Mouse (Mus musculus) lung, postnatal 0 days (tissue): ENCODE measurements around the gene Utp6. TPM values are rescaled to one million over a fixed set of nuclear protein-coding genes. Genes with fewer than 3 reads are reported as not detected.
A peak's percentile ranks its signal among the peaks of the same experiment; 100 is the strongest.

ENCODE experiments used
- ATAC-seq: fragments of 200-750 bp; cut with Nextera tagmentation; 2 replicates; pipeline ENCODE4 v1.8.0; 2017; ENCODE audit warnings: moderate library complexity
- DNase-seq: peaks from one replicate; pipeline ENCODE4 v3.0.0-alpha.2; 2016; ENCODE audit warnings: low spot score
- H3K27ac ChIP-seq: fragments of 300-500 bp; sonication (generic); 2 replicates; pipeline ENCODE4 v1.5.1; 2014; ENCODE audit warnings: antibody characterized with exemption, mild to moderate bottlenecking, low read length, mixed read lengths
- H3K27me3 ChIP-seq: fragments of 300-500 bp; sonication (generic); replicated peaks from 2 replicates; pipeline ENCODE4 v1.6.1; 2014; ENCODE audit warnings: low read length, mixed read lengths; ENCODE audit not compliant: insufficient read depth
- H3K36me3 ChIP-seq: fragments of 300-500 bp; sonication (generic); 2 replicates; pipeline ENCODE4 v1.6.1; 2014; ENCODE audit warnings: low read length, mixed read lengths; ENCODE audit not compliant: insufficient read depth
- H3K4me1 ChIP-seq: fragments of 300-500 bp; sonication (generic); 2 replicates; pipeline ENCODE4 v1.6.1; 2014; ENCODE audit warnings: antibody characterized with exemption, low read depth, low read length, mixed read lengths; ENCODE audit not compliant: insufficient read depth
- H3K4me2 ChIP-seq: fragments of 300-500 bp; sonication (generic); replicated peaks from 2 replicates; pipeline ENCODE4 v1.6.1; 2014; ENCODE audit warnings: low read depth, mild to moderate bottlenecking, low read length, moderate library complexity, mixed read lengths
- H3K4me3 ChIP-seq: fragments of 300-500 bp; sonication (generic); 2 replicates; pipeline ENCODE4 v1.5.1; 2014; ENCODE audit warnings: low read depth, low read length
- H3K9ac ChIP-seq: fragments of 300-500 bp; sonication (generic); replicated peaks from 2 replicates; pipeline ENCODE4 v1.6.1; 2014; ENCODE audit warnings: low read depth, mild to moderate bottlenecking
- H3K9me3 ChIP-seq: fragments of 300-500 bp; sonication (generic); 2 replicates; pipeline ENCODE4 v1.6.1; 2016; ENCODE audit warnings: low read length, mixed read lengths
- CTCF ChIP-seq: IDR thresholded peaks from 2 replicates; pipeline ENCODE4 v1.5.1; 2016; ENCODE audit warnings: antibody characterized with exemption, mild to moderate bottlenecking
- EP300 ChIP-seq: IDR thresholded peaks from 2 replicates; pipeline ENCODE4 v1.6.1; 2016; ENCODE audit warnings: antibody characterized with exemption, mild to moderate bottlenecking, control low read depth
- WGBS: fragments of 180-500 bp; shearing (Covaris S2); extraction: QIAGEN DNeasy Blood & Tissue Kit; methylation state at CpG from one replicate; pipeline ENCODE4 v1.1.7; 2014; 5-methylcytosine and 5-hydroxymethylcytosine counted together
- polyA plus RNA-seq: library from polyadenylated mRNA; unstranded; fragments of >200 nt; fragmentation: Nextera tagmentation; extraction: Ambion mirVana; gene quantifications from 2 replicates; pipeline ENCODE4 v1.2.1, GENCODE M21; 2015

Gene Utp6
- polyA plus RNA-seq, 1 experiment from 2014 or later, result 14.9 TPM

- H3K9ac ChIP-seq, result no peak overlapping the region
- no peaks in the 10 kb centered on the region; the same call in 1 of the 2 replicates for H3K4me1 ChIP-seq
- H3K4me2 ChIP-seq, result no peak overlapping the region
- no peak overlapping the region for H3K27ac ChIP-seq
- no peaks in the 10 kb centered on the region for H3K36me3 ChIP-seq
- no peak for DNase-seq
- 95% methylated on average over 1 of the region's 1 CpGs for WGBS
- 0 out of 2 replicates have a peak, but pooled peaks cover 5% of the 10 kb centered on the region for H3K27me3 ChIP-seq
- H3K9me3 ChIP-seq, result no peaks in the 10 kb centered on the region
- H3K4me3 ChIP-seq, result no peak overlapping the region
- TF ChIP-seq EP300 (no peak), CTCF (no peak)
- no peak for ATAC-seq
Measured at GRCm38 (mm10) chr11:79976222-79976621, 14.0 kb upstream of the Utp6 start.

DNA sequence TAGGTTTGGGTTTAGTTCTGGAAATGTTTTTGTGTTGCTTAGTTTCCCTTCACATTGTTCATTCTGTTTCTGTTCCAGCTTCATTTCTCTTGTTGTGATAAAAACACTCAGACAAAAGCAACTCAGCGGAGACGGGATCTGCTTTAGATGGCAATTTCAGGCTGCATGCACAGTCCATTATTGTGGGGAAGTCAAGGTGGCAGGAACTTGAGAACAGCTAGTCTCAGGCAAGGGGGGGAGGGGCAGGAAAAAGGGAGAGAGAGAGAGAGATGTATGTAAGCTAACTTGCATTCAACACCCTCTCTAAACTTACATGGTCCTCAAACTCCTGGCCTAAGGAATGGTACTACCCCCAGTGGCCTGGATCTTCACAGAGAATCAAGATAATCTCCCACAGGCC lies 13.2 kb upstream of the Utp6 start:
- 72% methylated on average over 2 of the region's 2 CpGs for WGBS

DNA sequence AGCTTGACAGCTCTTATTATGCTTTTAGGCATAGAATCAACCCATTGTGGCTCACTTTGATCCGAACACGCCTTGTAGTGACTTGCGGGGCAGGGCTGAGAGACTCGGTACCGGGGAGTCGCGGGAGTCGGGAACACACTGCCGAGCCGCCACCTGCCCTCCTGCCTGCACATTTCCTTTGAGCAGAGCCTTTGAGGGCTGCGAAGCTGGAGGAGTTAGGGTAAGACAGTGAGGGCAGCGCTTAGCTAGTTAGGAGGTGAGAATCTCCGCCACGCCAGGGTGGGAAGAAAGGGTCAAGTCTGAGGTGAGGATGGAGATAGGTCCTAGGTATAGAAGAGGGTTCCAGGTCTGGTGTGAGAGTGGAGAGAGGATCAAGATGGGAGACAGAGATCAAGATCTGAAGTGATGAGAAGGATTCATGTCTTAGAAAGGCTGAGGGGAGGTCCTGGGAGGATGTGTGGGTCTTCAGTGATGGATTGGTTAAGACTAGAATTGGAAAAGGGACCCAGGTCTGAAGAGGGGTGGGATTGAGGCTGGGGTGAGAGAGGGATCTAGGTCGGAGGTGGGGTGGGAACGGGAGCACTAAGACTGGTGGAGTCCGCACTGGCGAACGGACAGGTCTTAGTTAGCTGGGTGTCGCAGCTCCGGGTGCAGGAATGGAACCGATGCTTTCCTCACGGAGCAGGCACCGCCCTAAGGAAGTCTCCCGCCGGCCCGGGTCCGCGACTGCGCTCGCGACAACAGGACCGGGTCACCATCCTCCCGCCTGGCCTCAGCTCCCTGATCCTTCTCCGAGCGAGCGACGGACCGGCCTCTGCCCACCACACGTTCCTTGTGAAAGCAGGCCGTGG lies 11.7 kb upstream of the Utp6 start:
- Histone ChIP-seq H3K4me1 (no peaks in the 10 kb centered on the region; the same call in 1 of the 2 replicates), H3K36me3 (no peaks in the 10 kb centered on the region), H3K4me2 (peak overlapping the region; percentile 73), H3K9ac (0 out of 2 replicates have a peak overlapping the region, but pooled peaks have one; percentile 16), H3K27me3 (0 out of 2 replicates have a peak, but pooled peaks cover 5% of the 10 kb centered on the region), H3K27ac (no peak overlapping the region), H3K4me3 (peak overlapping the region; percentile 45), H3K9me3 (no peaks in the 10 kb centered on the region)
- WGBS, result 2% methylated on average over 39 of the region's 41 CpGs
- TF ChIP-seq CTCF (no peak), EP300 (no peak)
- DNase-seq (peak; percentile 41), ATAC-seq (peak; percentile 56)

More for the DNA sequence above, 13.2 kb upstream of the Utp6 start:
- TF ChIP-seq EP300 (no peak), CTCF (no peak)
- H3K36me3 ChIP-seq, result no peaks in the 10 kb centered on the region
- ATAC-seq, result no peak
- no peaks in the 10 kb centered on the region for H3K9me3 ChIP-seq
- H3K4me2 ChIP-seq, result no peak overlapping the region
- no peak overlapping the region for H3K9ac ChIP-seq
- no peak overlapping the region for H3K27ac ChIP-seq
- no peak for DNase-seq
- H3K27me3 ChIP-seq, result 0 out of 2 replicates have a peak, but pooled peaks cover 5% of the 10 kb centered on the region
- no peak overlapping the region for H3K4me3 ChIP-seq
- no peaks in the 10 kb centered on the region; the same call in 1 of the 2 replicates for H3K4me1 ChIP-seq

DNA sequence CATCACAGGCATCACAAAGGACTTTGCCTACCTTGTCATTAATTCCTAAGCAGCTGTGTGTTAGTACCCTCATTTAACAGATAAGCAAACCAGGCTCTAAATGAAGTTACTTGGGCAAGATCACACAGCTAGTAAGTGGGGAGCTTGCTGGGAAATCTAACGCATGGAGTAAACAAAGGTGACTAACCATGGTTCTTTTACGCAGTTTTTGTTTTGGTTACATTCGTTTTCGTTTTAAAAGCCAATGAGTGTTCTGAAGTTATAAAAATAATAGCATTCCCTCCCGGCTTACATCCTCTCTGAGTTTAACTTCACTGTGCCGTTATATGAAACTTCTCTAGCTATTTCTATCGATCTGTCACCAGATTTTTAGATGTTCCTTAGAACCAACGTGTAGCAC lies 10.9 kb upstream of the Utp6 start:
- H3K4me1 ChIP-seq, result no peaks in the 10 kb centered on the region; the same call in 1 of the 2 replicates
- no peak for ATAC-seq
- H3K4me2 ChIP-seq, result peak overlapping the region; percentile 73
- no peak overlapping the region for H3K9ac ChIP-seq
- 0 out of 2 replicates have a peak, but pooled peaks cover 5% of the 10 kb centered on the region for H3K27me3 ChIP-seq
- no peak overlapping the region for H3K27ac ChIP-seq
- H3K9me3 ChIP-seq, result no peaks in the 10 kb centered on the region
- 13% methylated on average over 8 of the region's 8 CpGs for WGBS
- H3K36me3 ChIP-seq, result no peaks in the 10 kb centered on the region
- H3K4me3 ChIP-seq, result peak overlapping the region; percentile 45
- DNase-seq, result no peak
- TF ChIP-seq CTCF (no peak), EP300 (no peak)

GRCm38 (mm10) chr11:79967752-79968151 lies 5.6 kb upstream of the Utp6 start:
- WGBS, result 71% methylated on average over 10 of the region's 10 CpGs
- TF ChIP-seq CTCF (no peak), EP300 (no peak)
- Histone ChIP-seq H3K4me1 (no peaks in the 10 kb centered on the region), H3K36me3 (no peaks in the 10 kb centered on the region), H3K4me2 (no peak overlapping the region), H3K9me3 (no peaks in the 10 kb centered on the region), H3K4me3 (no peak overlapping the region), H3K9ac (no peak overlapping the region), H3K27me3 (0 out of 2 replicates have a peak, but pooled peaks cover under 1% of the 10 kb centered on the region), H3K27ac (no peak overlapping the region)
- ATAC-seq, result no peak
- no peak for DNase-seq

- ATAC-seq (no peak), DNase-seq (peak; percentile 42)
- WGBS, result 54% methylated on average over 8 of the region's 8 CpGs
- Histone ChIP-seq H3K4me2 (no peak overlapping the region), H3K27ac (no peak overlapping the region), H3K4me1 (no peaks in the 10 kb centered on the region), H3K36me3 (no peaks in the 10 kb centered on the region), H3K9ac (no peak overlapping the region), H3K9me3 (no peaks in the 10 kb centered on the region), H3K4me3 (no peak overlapping the region), H3K27me3 (no peaks in the 10 kb centered on the region)
- TF ChIP-seq CTCF (no peak), EP300 (no peak)
Measured at GRCm38 (mm10) chr11:79965896-79966295, 3.7 kb upstream of the Utp6 start.
